Mouse (Mus musculus) neutrophil, adult 5-6 weeks (primary cell): ENCODE measurements around the gene Tm9sf2. TPM values are rescaled to one million over a fixed set of nuclear protein-coding genes. Genes with fewer than 3 reads are reported as not detected.
A peak's percentile ranks its signal among the peaks of the same experiment; 100 is the strongest.

ENCODE experiments used
- ATAC-seq: fragments of 151-379, 151-347 bp; 2 replicates; pipeline ENCODE4 v1.8.0; 2017; ENCODE audit warnings: mild to moderate bottlenecking, moderate TSS enrichment; ENCODE audit not compliant: insufficient number of reproducible peaks, poor library complexity, low FRiP score, severe bottlenecking; ENCODE audit errors: extremely low read depth
- total RNA-seq: library from RNA; stranded (forward); fragments of 200-1000 nt; gene quantifications from 2 replicates; pipeline ENCODE4 v1.2.3, GENCODE M21; 2017

Tm9sf2 gene
- total RNA-seq, 1 experiment from 2014 or later: 112 TPM

DNA sequence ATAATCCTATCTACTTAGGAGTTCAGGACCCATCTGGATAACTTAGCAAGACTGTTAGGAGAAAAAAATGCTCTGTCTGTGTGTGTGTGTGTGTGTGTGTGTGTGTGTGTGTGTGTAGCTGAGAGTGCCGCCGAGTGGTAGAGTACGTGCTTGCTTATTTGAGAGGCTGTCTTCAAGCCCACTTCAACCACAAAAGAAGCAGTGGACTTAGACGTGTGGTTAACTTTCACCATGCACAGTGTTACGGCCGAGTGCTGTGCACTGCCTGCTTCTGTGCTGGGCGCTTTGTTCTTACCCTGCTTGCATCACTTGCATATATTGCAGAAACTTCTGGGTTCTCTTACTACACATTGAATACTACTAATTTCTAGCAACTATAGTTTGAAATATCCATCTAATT, 50.9 kb downstream of the Tm9sf2 start:
- no peak for ATAC-seq

DNA sequence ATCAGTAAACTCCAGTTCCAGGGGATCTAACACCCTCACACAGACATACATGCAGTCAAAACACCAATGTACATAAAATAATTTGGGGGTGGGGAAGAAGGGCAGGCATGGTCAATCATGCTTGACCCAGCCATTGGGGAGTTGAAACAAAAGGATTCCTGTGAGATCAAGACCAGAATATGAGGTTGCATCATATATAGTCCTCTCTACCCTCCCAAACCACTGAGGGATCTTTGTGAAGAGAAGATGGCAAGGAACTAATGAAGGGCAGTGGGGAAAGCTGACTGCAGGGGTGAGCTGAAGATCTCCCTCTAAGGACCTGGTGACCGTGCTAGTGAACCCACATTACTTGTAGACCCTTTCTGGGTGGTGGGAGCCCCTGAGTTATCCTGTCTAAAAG, 54.1 kb downstream of the Tm9sf2 start:
- ATAC-seq: no peak

DNA sequence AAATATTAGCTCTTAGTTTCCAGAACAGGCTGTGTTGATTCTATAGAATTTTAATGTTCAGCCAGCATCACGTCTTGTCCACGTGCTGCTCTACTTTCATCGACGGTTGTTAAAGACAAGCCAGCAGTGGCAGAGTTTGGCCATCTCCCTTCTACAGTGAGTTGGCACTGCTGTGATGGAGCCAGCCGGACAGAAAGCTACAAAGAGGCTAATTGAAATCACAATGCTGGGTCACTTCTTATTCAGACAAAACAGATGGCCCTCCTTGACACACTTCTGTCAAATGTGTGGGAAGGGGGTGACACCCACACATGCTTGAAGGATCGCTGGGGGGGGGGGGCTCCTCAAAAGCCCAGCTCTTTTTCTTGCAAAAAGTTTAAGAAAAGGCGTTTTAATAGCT, 62.1 kb downstream of the Tm9sf2 start:
- ATAC-seq: no peak

GRCm38 (mm10) chr14:122170202-122170781, 63.5 kb downstream of the Tm9sf2 start:
- no peak for ATAC-seq

- no peak for ATAC-seq
These were observed 64.2 kb downstream of the Tm9sf2 start for GRCm38 (mm10) chr14:122171031-122171430.

- no peak for ATAC-seq
These were observed 69.5 kb downstream of the Tm9sf2 start for GRCm38 (mm10) chr14:122176263-122176798.

- ATAC-seq: no peak
These were observed 72.4 kb downstream of the Tm9sf2 start for GRCm38 (mm10) chr14:122179262-122179661.

GRCm38 (mm10) chr14:122181078-122181814, 74.4 kb downstream of the Tm9sf2 start, which contains the start of gene Clybl:
Gene Clybl, plus strand, starts transcription at chr14:122181704.
- peak; percentile 97 for ATAC-seq

- peak; percentile 18; the same call in 1 of the 2 replicates for ATAC-seq
These were observed 74.9 kb downstream of the Tm9sf2 start for GRCm38 (mm10) chr14:122181815-122182157.

- ATAC-seq: no peak
These were observed 75.4 kb downstream of the Tm9sf2 start for GRCm38 (mm10) chr14:122182220-122182619.

DNA sequence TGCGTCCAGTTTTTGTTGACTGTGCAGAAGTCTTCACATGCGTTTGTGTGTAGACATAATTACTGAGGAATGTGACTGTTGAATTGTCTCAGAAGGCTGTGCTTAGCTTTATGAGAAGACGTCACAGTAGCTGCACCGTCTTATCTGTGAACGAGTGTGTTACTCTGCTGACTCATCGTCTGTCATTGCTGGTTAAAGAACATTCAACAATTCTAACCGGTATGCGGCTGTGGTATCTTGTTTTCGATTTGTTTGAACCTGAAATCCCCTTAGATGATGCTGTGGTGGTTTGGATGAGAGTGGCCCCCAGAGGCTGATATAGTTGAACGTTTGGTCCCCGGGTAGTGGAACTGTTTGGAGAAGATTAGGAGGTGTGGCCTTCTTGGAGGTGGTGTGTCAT, 77.1 kb downstream of the Tm9sf2 start:
- ATAC-seq: no peak

DNA sequence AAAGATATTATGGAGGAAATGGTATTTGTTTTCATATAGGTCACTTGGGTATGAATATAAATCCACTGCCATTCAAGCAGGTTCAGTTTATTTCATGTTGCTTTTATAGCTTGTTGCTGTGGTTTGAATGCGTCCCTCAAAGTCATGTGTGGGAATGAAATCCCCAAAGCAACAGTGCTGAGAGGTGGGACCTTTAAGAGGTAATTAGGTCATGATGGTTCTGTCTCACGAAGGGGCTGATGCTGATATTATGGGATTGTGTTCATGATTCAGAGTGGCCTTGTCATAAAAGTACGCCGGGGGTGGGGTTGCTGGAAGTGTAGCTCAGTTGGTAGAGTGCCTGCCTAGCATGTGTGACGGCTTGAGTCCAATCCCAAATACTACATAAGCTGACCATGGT, 81.4 kb downstream of the Tm9sf2 start:
- no peak for ATAC-seq

GRCm38 (mm10) chr14:122189901-122190300, 83.1 kb downstream of the Tm9sf2 start:
- ATAC-seq: no peak

- ATAC-seq: no peak
These were observed 83.7 kb downstream of the Tm9sf2 start for GRCm38 (mm10) chr14:122190527-122190926.

GRCm38 (mm10) chr14:122190941-122191510, 84.2 kb downstream of the Tm9sf2 start:
- peak; percentile 72 for ATAC-seq

DNA sequence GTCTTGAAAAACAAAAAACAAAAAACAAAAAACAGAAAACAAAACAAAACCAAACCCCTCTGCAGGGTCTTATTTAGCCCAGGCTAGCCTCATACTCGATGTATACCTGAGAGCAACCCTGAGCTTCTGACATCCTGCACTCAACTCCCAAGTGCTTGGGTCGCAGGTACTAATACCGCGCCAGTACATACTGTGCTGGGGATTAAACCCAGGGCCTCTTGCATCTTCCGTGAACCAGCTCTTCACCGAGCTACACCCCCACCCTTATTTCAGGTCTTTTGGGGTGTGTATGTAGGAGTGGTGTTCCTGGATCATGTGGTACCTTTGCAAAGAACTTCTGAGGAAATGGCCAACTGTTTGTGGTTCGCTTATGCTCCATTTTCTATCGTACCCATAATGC, 87.8 kb downstream of the Tm9sf2 start:
- no peak for ATAC-seq

DNA sequence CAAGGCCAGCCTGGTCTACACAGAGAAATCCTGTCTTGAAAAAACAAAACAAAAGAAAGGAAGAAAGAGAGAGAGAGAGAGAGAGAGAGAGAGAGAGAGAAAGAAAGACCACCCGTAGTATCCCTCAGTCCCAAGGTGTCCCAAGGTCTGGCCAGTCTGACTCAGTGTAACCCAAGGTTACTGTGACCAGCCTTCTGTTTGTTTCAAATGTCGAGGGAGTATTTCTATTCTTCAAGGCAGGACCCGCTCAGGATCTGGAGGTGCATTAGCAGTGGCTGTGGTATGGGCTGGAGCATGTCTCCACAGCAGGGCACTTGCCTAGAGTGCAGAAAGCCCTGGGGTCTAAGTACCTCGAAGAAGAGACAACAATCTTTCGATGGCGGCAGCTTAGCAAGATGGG, 90.0 kb downstream of the Tm9sf2 start:
- ATAC-seq: no peak

DNA sequence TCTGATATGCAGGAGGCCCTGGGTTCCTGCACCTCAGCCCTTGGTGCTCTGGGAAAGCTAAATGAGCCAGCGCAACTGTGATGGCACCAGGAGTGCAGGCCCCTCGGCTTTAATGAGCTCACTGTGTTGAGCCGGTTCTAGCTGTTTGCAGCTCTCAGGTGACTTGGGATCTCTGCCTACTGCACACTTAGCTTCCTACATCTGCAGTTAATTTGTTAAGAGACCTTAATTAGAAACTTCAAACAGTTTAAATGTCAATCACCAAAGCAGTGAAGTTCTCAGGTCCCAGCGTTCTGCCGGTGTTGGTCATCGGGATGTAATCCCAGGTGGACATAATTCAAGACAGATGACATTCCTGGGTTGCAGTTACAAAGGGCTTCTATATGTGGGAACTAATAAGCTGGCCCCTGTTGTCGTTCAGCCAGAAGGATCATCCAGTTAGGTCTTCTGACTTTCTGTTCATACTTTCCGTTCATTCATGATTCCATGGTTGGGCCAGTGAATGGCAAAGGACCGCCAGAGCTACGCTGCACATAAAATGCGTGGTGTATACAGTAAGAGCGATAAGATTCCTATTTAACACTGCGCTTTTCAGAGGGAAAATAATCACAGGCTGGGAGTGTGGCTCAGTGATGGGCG, 93.5 kb downstream of the Tm9sf2 start:
- ATAC-seq: no peak

DNA sequence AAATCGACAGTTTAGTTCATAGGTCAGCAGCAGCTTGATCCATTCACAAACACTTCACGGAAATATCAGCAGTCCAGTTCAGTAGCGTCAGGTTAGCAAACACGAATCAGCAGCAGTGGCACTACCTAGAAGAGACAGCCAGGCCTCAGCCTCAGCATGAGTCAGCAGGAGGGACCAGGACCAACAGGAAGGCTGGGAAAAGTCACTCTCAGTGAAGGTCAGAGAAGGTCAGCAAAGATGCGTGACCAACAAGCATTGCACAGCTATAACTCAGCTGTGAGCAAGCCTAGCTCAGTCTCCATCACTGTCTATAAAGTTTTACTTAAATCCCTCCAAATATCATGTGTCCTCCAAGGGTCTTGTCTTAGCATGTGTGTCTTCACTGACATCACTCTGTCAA, 102.3 kb downstream of the Tm9sf2 start:
- no peak for ATAC-seq
